Mouse (Mus musculus): ENCODE results near the gene Gm4836. TPM values are rescaled to one million over a fixed set of nuclear protein-coding genes. Genes with fewer than 3 reads are reported as not detected.
"Not testable (repeated sequence)": the region's sequence is repeated elsewhere in the genome, so short reads cannot be mapped to it uniquely, and the experiment has no call there.

The Gm4836 gene
- not detected in 2 replicates for polyA plus RNA-seq (2011; ENCODE audit: insufficient read depth, insufficient read length, low read depth, missing spikeins)

- not testable (repeated sequence) for H3K9ac ChIP-seq (ENCODE audit: low read depth, poor library complexity, severe bottlenecking); H3K27ac ChIP-seq (ENCODE audit: insufficient read depth, low read length); H3K9me3 ChIP-seq (replicated peaks; ENCODE audit: control insufficient read depth, insufficient read depth, low read length, poor library complexity, severe bottlenecking); H3K4me1 ChIP-seq (ENCODE audit: control insufficient read depth, insufficient read depth, low read length); H3K27me3 ChIP-seq (ENCODE audit: control insufficient read depth, insufficient read depth, low read length, poor library complexity, severe bottlenecking); H3K36me3 ChIP-seq (ENCODE audit: control insufficient read depth, insufficient read depth, low read length, poor library complexity, severe bottlenecking); H3K4me3 ChIP-seq (ENCODE audit: low read depth, low read length)
These were observed at the start of gene Gm4836 for GRCm38 (mm10) chrX:28293532-28293931. TSS of gene Gm4836 (minus strand) at chrX:28293632.

Data from ES-Bruce4 (cell line).